Mouse (Mus musculus): Measurements from ENCODE around the gene Xxylt1.

GRCm38 (mm10) chr16:30939903-30940302, 141.3 kb downstream of the Xxylt1 start:
- TF ChIP-seq CTCF (IDR thresholded peaks at IDR 0.05; ENCODE audit: extremely low read depth, insufficient read depth, insufficient read length, insufficient replicate concordance) (no peak), POLR2A (IDR thresholded peaks at IDR 0.05; ENCODE audit: low read depth, low read length) (no peak)

Data from spleen, adult 2 months (tissue).